Mouse (Mus musculus): ENCODE data around the gene Utrn. TPM values are rescaled to one million over a fixed set of nuclear protein-coding genes. Genes with fewer than 3 reads are reported as not detected.
A peak's percentile ranks its signal among the peaks of the same experiment; 100 is the strongest.

Gene Utrn
- polyA plus RNA-seq, 1 experiment from 2014 or later = 67.9 TPM

- no peak overlapping the region for H3K4me3 ChIP-seq (ENCODE audit: low read depth, low read length)
- ATAC-seq (ENCODE audit: insufficient read depth) = peak; percentile 49; the same call in 1 of the 2 replicates
- no peak overlapping the region for H3K9ac ChIP-seq
- H3K36me3 ChIP-seq (ENCODE audit: insufficient read depth) = peaks cover 35% of the 10 kb centered on the region
- 59% methylated on average over 18 of the region's 18 CpGs for WGBS
- H3K4me1 ChIP-seq (ENCODE audit: insufficient read depth) = no peaks in the 10 kb centered on the region
- peak; percentile 54 for DNase-seq
- H3K9me3 ChIP-seq (ENCODE audit: low read depth, low read length) = no peaks in the 10 kb centered on the region
- H3K27me3 ChIP-seq (ENCODE audit: insufficient read depth, low read length) = no peaks in the 10 kb centered on the region
- no peak for TF ChIP-seq CTCF (IDR thresholded peaks at IDR 0.05; ENCODE audit: low read depth)
- H3K4me2 ChIP-seq = no peak overlapping the region
- H3K27ac ChIP-seq (ENCODE audit: low read depth) = peak overlapping the region; percentile 58; the same call in 1 of the 2 replicates
Observed at GRCm38 (mm10) chr10:12736861-12737835, 132.0 kb downstream of the Utrn start.

DNA sequence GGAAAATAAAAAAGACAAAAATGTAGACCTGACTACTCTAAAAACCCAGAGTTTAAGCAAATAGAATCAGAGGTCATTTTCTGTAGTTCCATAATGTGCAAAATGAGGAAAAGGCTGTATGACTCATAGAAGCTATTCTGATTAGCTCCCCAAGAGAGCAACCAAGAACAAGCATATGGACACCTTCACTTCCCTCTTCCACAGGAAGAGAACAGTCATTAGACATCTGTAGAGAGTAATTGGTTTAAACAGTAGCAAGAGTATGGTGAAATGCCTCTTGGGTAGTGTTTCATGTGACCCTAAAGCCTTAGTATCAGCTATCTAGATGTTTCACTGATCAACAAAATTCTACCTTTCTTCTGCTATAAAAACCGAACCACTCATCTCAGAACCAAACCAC lies 133.5 kb downstream of the Utrn start:
- Histone ChIP-seq H3K4me2 (no peak overlapping the region), H3K27ac (ENCODE audit: low read depth) (no peak overlapping the region), H3K4me3 (ENCODE audit: low read depth, low read length) (no peak overlapping the region), H3K36me3 (ENCODE audit: insufficient read depth) (peaks cover 37% of the 10 kb centered on the region), H3K27me3 (ENCODE audit: insufficient read depth, low read length) (no peaks in the 10 kb centered on the region), H3K9me3 (ENCODE audit: low read depth, low read length) (no peaks in the 10 kb centered on the region), H3K9ac (no peak overlapping the region), H3K4me1 (ENCODE audit: insufficient read depth) (no peaks in the 10 kb centered on the region)
- WGBS = 90% methylated on average over 1 of the region's 1 CpGs
- ATAC-seq (ENCODE audit: insufficient read depth) (no peak), DNase-seq (no peak)
- no peak for TF ChIP-seq CTCF (IDR thresholded peaks at IDR 0.05; ENCODE audit: low read depth)

DNA sequence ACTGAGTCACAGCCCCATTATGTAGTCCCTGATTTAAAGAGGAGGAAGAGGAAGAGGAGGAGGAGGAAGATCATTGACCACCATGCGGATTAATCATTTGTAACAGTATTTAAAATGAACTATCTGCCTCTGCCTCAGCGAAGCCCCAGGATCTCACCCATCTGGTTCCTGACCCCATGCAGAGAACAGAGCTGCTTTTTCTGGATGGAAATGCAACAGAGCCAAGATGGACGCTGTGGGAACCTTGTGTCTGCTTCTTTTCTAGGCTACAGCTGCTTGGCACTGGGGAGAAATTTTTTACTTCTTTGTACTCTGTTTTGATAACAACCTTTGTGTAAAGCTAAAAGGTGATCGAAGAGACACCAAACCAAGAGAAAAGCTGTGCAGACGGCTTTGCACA lies 137.7 kb downstream of the Utrn start:
- Histone ChIP-seq H3K9ac (no peak overlapping the region), H3K9me3 (ENCODE audit: low read depth, low read length) (no peaks in the 10 kb centered on the region), H3K27ac (ENCODE audit: low read depth) (no peak overlapping the region), H3K27me3 (ENCODE audit: insufficient read depth, low read length) (no peaks in the 10 kb centered on the region), H3K4me1 (ENCODE audit: insufficient read depth) (no peaks in the 10 kb centered on the region), H3K36me3 (ENCODE audit: insufficient read depth) (peaks cover 41% of the 10 kb centered on the region), H3K4me2 (no peak overlapping the region), H3K4me3 (ENCODE audit: low read depth, low read length) (no peak overlapping the region)
- no peak for DNase-seq
- WGBS = 76% methylated on average over 5 of the region's 5 CpGs
- TF ChIP-seq CTCF (IDR thresholded peaks at IDR 0.05; ENCODE audit: low read depth) = no peak
- no peak for ATAC-seq (ENCODE audit: insufficient read depth)

GRCm38 (mm10) chr10:12729635-12730034 lies 139.5 kb downstream of the Utrn start:
- 42% methylated on average over 1 of the region's 1 CpGs for WGBS
- no peak for TF ChIP-seq CTCF (IDR thresholded peaks at IDR 0.05; ENCODE audit: low read depth)
- Histone ChIP-seq H3K36me3 (ENCODE audit: insufficient read depth) (peaks cover 46% of the 10 kb centered on the region), H3K4me1 (ENCODE audit: insufficient read depth) (no peaks in the 10 kb centered on the region), H3K9ac (no peak overlapping the region), H3K27me3 (ENCODE audit: insufficient read depth, low read length) (no peaks in the 10 kb centered on the region), H3K4me3 (ENCODE audit: low read depth, low read length) (no peak overlapping the region), H3K4me2 (no peak overlapping the region), H3K27ac (ENCODE audit: low read depth) (no peak overlapping the region), H3K9me3 (ENCODE audit: low read depth, low read length) (no peaks in the 10 kb centered on the region)
- DNase-seq (no peak), ATAC-seq (ENCODE audit: insufficient read depth) (no peak)

DNA sequence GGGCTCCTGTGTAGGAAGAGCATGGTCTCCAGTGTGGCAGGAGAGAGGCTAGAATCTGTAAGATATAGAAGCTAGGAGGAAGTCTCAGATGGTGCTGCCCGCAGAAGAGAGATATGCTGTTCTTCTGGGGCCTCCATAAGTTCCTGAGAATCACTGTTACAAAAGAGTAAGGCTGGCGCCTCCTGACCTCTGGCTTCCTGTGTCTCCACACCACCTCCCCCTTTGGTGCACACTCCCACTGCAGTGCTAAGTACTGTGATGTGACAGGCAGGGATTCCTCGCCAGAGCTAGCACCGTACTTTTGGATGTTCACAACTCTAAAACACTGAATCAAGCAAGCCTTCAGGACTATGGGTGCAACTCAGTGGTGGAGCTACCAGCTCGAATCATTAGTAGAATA lies 140.1 kb downstream of the Utrn start:
- WGBS = 61% methylated on average over 5 of the region's 5 CpGs
- Histone ChIP-seq H3K27ac (ENCODE audit: low read depth) (no peak overlapping the region), H3K4me3 (ENCODE audit: low read depth, low read length) (no peak overlapping the region), H3K9me3 (ENCODE audit: low read depth, low read length) (no peaks in the 10 kb centered on the region), H3K4me2 (no peak overlapping the region), H3K4me1 (ENCODE audit: insufficient read depth) (no peaks in the 10 kb centered on the region), H3K27me3 (ENCODE audit: insufficient read depth, low read length) (no peaks in the 10 kb centered on the region), H3K9ac (no peak overlapping the region), H3K36me3 (ENCODE audit: insufficient read depth) (peaks cover 44% of the 10 kb centered on the region)
- no peak for TF ChIP-seq CTCF (IDR thresholded peaks at IDR 0.05; ENCODE audit: low read depth)
- ATAC-seq (ENCODE audit: insufficient read depth) (no peak), DNase-seq (no peak)

GRCm38 (mm10) chr10:12727881-12728280 lies 141.3 kb downstream of the Utrn start:
- 90% methylated on average over 3 of the region's 3 CpGs for WGBS
- ATAC-seq (ENCODE audit: insufficient read depth) = no peak

DNA sequence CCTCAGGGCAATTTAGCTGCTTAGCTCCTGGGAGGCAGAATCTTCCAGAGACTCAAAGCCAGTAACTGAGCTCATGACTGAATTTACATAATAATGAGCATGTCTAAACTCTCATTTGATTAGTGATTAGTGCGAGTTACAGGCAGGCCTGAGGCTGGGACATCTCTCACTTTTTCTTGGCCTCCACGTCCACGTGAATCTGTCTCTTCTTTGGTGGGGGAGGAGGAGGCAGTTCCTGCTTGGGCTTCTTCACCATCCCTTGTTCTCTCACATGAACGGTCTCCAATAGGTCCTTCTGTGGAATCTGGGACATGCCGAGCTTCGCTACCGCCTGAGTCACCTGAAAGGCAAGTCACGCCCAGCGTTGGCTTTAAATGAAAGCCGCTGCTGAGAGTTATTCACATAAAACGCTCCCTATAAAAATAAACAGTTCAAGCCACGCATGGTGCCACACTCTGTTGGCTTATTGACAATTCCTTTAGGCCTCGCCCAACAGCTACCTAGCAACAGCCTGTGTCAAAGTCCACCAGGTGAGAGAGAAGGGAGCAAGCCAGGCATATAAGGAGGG lies 143.0 kb downstream of the Utrn start:
- no peak overlapping the region for H3K9ac ChIP-seq
- DNase-seq (peak; percentile 29), ATAC-seq (ENCODE audit: insufficient read depth) (peak; percentile 50; the same call in 1 of the 2 replicates)
- no peak overlapping the region for H3K4me2 ChIP-seq
- H3K27ac ChIP-seq (ENCODE audit: low read depth) = no peak overlapping the region
- TF ChIP-seq CTCF (IDR thresholded peaks at IDR 0.05; ENCODE audit: low read depth) = no peak
- H3K36me3 ChIP-seq (ENCODE audit: insufficient read depth) = peaks cover 41% of the 10 kb centered on the region
- H3K4me1 ChIP-seq (ENCODE audit: insufficient read depth) = no peaks in the 10 kb centered on the region
- H3K9me3 ChIP-seq (ENCODE audit: low read depth, low read length) = no peaks in the 10 kb centered on the region
- no peaks in the 10 kb centered on the region for H3K27me3 ChIP-seq (ENCODE audit: insufficient read depth, low read length)
- 70% methylated on average over 13 of the region's 13 CpGs for WGBS
- H3K4me3 ChIP-seq (ENCODE audit: low read depth, low read length) = no peak overlapping the region

More at GRCm38 (mm10) chr10:12727881-12728280, 141.3 kb downstream of the Utrn start:
- H3K4me2 ChIP-seq = no peak overlapping the region
- H3K27ac ChIP-seq (ENCODE audit: low read depth) = no peak overlapping the region
- no peak overlapping the region for H3K4me3 ChIP-seq (ENCODE audit: low read depth, low read length)
- no peaks in the 10 kb centered on the region for H3K27me3 ChIP-seq (ENCODE audit: insufficient read depth, low read length)
- peaks cover 39% of the 10 kb centered on the region for H3K36me3 ChIP-seq (ENCODE audit: insufficient read depth)
- DNase-seq = no peak
- H3K9ac ChIP-seq = no peak overlapping the region
- H3K9me3 ChIP-seq (ENCODE audit: low read depth, low read length) = no peaks in the 10 kb centered on the region
- TF ChIP-seq CTCF (IDR thresholded peaks at IDR 0.05; ENCODE audit: low read depth) = no peak
- H3K4me1 ChIP-seq (ENCODE audit: insufficient read depth) = no peaks in the 10 kb centered on the region
